Mouse (Mus musculus) 416B (cell line): ENCODE measurements around the gene Dph3.

Source experiments
- DNase-seq: peaks from one replicate; pipeline ENCODE4 v3.0.0; 2011; ENCODE audit warnings: low read depth

The Dph3 gene

DNA sequence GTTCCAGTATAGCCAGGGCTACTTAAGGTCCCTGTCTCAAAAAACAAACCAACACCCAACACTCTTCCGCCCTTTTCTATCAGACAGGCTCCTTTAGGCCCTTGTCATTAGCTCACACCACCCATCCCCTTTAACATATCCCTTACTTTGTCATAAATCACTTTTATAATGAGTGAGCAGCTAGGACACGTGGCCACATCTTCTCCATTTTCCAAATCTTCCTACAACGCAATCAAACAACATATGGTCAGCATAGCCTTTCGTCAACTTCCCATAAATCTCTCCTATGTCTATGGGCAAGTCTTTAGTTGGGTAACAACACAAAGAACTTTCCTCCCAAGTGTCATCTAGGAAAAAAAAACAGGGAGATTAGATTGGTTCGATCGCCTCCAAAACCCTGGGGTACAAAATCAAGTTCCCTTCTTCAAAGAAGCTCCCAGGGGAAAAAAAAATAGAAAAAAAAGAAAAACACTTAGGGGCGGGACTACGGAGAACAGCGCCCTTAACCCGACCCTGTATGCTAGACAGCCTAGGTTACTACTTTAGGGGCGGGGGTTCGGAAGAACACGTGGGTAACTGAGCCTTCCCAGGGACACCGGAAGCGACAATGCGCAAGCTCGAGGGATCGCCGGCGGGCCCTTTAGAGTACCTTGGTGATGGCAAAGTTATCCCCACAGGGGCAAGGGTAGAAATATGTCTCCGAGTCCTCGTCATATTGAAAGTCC lies 606 bp downstream of the Dph3 start, which contains the start of gene Oxnad1:
Gene Oxnad1 (plus strand): TSS at position 614 of the 725 bp plus-strand sequence.
- DNase-seq: peak; percentile 98

DNA sequence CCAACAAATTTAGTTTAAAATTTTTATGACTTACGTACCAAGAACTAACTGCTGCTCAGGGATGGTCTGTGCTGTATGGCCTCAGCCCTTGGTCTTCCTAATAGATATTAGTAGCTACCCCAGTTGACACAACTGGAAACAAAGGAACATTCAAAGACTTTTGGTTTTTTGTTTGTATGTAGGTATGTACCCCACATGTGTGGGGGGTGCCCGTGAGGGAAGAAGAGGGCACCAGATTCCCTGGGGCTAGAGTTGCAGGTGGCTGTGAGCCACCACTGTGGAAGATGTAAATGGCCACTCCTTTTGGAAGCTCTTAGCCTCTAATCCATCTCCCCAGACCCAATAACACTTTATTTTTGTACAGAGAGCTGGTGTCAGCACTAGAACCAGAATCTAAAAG lies 2.1 kb downstream of the Dph3 start:
- DNase-seq: no peak

DNA sequence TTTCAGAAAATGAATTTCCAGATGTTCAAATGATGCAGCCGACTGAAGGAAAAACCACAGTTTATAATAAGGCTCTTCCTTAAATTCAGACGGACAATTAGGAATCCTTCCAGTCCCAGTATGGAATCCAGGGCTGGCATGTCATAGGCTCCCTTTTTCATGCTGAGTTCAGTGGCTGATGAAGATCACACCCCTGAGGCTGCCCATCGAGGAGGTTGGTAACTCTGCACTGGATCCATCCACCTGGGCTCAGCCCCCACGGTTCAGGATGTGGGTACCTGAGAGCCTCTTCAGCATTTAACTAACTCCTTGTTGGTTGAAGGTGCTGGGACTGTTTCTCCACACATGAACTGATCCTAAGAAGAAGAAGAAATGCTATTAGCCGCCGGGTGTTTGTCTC lies 2.6 kb downstream of the Dph3 start:
- DNase-seq: no peak

DNA sequence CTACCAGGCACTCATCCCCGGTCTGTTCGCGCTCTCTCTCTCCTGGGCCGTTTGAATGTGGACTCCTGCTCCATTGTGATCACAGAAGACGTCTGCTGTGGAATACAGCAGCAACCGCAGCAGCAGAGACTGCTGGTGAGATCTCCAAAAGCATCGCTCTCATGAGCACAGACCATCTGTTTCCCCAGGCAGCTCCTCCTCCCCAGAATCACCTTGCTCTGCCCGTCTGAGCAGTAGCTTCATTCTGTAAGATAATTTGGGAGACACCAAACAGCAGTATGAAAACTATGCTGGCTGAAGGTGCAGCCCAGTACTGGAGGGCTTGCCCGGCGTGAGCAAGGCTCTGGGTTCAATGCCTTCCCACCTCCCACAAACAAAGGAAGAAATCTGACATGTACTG lies 4.5 kb downstream of the Dph3 start:
- no peak for DNase-seq

DNA sequence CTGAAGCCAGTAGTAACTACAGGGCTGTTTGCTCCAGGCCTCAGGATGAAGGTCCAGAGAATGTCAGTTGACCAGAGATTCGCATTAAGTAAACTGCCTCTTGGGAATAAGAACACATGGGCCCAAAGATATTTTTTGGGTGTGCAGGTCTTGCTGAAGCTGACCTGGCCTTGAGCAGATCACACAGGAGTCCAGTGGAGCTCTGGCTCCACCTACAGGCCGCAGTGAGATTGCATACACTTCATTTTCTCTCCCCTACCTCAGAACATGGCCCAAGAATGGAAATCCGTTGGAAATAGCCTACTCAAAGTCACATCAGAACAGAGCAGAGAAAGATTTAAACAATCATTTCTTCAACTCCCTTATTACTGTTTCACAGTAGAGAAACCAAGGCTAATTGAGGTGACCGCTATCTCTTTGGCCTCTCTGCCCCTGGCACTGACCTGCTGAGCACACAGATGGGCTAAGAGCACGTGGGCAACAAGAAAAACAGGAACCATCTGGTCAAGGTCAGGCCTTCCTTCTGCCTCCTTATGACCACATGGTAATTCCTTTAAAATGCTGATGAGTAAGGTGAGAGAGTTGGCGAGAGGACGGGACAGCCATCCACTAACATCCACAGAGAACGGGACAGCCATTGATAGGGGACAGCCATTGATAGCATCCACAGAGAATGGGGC lies 8.5 kb downstream of the Dph3 start:
- DNase-seq: peak; percentile 91

DNA sequence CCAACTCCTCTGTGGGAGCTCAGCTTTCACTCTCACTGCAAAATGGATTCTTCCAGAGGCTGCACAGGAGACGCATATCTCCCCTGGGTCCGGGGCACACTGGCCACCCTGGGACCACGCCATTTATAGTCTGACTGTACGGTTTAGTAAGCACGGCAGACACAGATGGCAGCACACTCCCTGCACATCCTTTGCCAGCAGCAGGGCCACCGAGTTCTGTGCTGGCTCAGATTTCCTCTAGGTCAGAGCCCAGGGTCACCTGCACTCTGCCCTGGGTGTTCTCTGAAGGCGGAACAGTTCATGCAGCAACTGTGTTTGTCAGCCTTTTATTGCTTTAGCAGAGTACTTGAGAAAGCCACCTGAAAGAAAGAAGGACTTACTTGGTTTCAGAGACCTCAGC lies 11.6 kb downstream of the Dph3 start:
- no peak for DNase-seq

DNA sequence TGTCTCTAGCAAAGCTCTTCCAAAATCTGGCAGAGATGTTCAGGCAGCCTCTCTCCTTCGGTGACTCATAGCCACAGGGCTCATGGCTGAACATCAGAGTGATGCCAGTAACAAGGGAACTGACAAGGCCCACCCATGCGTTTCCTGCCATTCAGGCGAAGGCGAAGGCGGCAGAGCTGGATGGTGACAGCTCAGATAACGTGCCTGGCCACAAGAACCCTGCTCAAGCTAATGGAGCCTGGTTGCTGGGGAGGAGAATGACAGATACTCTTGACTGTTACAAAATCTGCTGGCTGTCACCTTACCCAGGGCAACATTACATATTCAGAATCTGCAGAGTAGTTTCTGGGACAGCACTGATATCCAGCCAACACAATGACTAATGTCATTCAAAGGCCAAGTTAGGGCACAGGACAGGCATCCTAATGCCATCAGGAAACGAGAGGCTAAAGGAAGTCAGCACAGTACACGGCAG lies 12.3 kb downstream of the Dph3 start:
- peak; percentile 90 for DNase-seq

DNA sequence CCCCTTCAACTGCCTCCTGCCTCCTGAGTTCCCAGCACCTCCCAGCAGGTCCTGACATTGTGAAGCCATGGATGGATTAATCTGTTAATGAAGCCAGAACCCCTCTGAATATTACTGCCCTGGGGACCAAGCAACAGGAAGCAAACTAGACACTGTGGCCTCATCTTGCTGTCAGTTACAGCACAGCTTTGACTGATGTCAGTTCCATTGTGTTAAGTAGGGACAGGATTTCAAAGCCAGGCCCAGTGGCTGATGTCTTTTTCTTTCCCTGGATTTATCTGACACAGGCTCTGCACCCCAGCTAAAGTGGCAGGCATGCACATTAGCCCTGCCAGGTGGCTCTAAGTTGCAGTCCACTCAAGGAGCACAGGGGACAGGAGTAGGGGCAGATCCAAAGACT lies 12.7 kb downstream of the Dph3 start:
- no peak for DNase-seq

DNA sequence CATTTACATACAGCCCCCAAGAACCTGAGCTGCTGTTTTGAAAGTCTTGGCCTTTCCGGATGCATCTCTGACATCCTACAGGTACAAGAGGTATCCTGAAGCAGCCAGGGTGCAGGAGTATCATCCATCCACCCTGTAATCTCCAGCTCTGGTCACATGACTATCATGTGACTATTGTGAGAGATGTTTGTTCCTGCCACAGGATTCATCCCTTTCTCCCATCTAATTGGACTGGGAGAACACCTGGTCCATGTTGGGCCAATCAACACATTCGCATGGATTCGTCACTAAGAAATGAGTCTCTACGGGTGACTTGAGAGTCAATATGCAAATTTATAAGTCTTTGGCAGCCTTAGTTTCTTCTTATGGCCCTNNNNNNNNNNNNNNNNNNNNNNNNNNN lies 24.1 kb downstream of the Dph3 start:
- DNase-seq: no peak

DNA sequence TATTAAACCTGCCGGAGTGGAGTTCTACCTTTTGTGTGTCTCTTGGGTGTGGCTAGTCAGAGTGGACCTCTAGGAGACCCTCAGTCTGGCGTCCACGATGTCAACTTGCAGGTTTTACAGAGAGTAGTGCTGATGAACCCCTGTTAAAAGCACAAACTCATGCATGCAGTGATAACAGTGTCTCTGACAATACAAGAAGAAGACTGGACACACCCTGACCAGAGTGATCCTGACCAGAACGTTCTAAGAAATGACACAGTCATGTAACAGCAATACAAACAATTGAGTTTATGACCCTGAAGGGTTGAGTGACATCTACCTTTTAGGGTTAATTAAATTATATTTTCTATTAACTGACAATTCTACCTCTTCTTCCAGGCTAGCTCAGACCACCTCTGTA lies 27.9 kb downstream of the Dph3 start:
- no peak for DNase-seq

DNA sequence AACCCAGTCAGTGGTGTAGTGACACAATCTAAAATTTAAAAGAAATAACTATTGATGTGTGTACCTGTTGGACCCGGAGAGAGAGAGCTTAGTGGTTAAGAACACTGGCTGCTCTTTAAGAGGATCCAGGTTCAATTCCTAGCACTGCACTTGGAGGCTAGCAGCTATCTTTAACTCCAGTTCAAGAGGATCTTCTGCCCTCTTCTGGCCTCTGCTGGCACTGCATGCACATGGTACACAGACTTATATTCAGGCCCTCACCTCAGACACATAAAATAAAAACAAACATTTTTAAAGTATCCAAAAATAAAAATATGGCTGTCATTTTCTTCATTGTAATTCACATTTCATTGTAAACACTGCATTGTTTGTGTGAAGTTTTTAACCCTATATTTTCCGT lies 28.9 kb downstream of the Dph3 start:
- peak; percentile 45 for DNase-seq

DNA sequence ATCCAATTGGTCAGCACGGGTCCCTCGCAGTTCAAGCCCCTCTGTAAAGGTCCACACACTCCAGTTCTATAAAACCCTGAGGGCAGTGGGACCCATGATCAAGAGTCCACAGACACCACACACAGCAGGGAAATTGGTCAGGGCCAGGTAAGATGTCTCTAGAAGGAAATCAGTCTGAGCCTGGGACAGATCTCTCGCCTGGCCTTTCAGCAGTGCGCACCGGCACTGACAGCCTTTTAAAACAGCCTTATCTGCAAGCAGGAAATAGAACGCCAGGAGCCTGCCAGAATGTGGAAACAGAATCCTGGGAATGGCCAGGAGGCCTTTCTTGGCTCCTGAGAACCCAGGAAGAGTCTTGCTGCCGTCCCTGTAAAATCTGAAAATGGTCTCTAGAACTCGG lies 29.7 kb downstream of the Dph3 start:
- no peak for DNase-seq

DNA sequence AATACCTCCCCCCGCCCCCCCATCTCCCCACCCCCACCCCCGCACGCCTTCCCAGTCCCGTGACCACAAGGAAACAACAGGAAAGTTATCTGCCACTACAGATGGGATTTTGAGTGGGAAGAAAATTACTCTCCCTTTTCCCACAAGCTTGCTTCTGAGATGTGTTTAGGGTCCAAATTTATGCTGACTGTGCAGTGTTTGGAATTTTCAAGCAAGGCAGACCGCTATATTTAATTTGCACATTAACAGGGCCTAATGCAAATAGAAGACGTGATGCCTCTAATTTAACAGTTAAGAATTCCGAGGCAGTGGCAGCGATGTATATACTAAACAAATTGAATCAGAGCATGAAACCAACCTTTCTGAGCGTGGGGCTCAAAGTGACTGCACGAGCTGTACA lies 30.7 kb downstream of the Dph3 start:
- no peak for DNase-seq

DNA sequence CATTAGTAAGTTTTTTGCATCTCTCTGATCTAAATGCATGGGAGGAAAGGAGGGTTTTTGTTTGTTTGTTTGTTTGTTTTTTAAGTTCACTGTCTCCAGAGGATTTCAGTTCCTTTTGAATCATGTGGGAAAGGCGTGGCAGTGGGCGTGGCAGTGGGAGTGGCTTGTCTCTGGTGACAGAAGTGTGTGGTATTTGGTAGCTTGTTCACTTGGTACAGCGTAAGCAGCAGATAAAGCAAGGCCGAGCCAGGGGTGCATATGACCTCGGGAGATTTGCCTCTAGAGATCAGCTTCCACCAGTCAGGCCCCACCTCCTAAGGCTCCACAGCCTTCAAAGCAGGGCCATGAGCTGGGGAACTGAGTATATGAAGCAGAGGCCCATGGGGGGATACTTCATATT lies 31.6 kb downstream of the Dph3 start:
- DNase-seq: no peak

DNA sequence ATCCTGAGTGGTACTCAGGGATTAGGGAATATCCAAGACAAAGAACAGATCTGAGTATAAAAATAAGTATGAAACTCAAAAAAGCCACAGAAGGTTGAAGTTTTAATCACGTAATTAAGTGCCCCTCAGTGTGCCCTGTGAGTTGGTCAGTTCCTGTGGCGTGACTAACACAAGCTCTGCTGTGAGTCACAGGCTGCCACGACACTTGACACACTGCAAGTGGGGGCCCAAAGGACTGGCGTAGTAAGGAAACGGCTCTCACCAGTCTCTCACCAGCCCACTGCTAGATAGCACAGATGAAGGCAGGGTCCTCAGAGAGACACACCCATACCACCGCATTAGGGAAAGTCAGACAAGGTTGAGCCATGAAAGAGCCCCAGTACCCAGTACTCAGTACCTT lies 35.4 kb downstream of the Dph3 start:
- DNase-seq: peak; percentile 54

DNA sequence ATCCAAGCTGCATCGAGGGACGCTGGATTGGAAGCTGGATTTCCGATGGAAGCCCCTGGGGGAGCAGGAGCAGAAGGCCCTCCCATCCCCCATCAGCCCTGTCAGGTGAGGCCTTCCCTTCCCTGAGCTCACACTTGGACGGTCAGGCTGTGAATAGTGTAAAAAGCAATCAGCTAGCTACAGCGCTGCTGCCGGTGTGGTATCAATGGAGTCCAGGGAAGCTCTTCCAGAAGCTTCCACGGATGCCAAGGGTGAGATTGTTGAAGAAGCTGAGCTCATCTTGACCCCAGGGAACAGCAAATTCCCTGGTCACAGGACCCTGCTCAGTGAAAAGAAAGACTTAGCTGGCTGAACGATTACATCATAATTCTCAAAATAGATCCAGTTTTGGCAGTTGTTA lies 39.2 kb downstream of the Dph3 start:
- no peak for DNase-seq

DNA sequence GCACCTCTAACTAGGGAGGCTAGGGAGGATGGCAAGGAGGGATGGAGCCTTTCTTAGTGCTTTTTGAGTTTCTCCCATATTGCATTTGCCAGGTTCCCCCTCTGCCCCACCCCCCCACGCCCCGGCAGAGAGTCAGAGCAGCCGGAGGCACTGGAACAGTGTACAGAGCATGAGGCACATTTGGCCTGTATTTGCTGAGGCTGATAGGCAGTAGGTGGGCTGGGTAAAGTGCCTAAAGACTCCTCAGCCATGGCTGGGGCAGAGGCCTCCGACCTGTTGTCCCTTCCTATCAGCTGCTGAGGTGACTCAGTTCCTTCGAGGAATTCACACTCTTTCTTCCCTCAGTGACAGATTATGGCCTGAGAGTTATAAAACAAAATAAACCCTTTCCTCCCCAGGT lies 43.4 kb downstream of the Dph3 start:
- no peak for DNase-seq

DNA sequence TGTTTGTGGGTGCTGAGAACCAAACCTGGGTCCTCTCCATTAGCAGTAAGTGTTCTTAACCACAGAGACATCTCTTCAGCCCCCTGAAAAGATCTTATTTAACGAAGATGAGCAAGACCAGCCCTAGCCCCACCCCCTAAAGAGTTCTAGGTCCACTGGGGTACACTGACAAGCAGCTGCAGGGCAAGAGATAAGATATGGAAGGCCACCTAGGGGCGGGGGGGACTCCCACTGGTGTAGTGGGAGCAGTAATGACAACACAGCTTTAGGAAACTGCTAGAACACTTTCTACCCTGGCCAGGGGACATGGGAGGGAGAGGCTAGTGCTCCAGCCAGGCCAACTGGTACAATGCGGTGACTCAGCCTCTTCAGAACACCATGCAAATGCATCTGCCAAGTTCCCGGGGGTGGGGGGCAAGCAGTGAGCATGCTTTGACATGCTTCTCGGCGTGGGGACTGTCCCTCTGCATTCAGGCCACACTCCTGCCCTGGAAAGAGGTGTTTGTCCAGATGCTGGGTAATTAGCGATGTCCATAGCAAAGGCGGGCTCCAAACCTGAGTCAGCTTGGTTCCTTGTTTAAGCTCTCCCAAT lies 47.8 kb downstream of the Dph3 start:
- DNase-seq: no peak

DNA sequence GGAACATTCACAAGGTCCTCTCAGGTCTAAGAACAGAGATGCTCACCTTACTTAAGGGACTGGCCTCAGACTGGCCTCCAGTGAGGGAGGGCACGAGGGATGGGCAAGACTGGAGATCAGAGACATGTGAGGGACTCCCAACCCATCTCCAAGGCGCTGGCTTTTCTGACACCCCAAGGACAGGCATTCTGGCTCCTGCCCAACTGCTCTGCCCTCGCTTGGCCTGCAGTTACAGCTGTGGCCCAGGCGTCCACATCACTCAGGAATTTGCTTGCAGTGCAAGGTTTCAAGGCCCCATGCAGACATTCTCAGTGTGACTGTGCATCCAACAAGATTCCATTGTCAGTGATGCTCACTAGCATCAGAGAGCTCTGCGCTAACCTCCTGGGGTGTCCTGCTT lies 49.0 kb downstream of the Dph3 start:
- no peak for DNase-seq

DNA sequence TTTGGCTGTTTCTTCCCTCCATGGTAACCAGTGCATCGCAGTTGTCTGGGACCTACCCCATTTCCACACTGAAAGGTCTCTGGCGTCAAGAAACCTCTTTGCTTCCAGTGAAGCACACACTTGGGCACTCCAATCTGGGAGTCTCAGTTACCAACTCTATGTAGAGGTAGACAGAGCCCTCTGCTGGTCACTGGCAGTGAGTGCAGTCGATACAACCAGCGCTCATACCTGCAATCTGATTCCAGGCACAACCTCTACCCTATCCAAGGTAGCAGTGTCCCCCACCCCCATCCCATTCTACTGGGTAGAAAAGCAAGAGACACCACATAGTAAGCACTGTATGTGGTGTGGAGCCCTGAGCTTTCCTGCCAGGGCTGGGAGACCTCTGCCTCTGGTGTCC lies 53.0 kb downstream of the Dph3 start:
- DNase-seq: peak; percentile 66
